Mouse (Mus musculus) MEL (cell line): ENCODE measurements around the gene Nelfa.

ENCODE experiments used
- POLR2A ChIP-seq, 2 experiments: IDR thresholded peaks; 2 replicates each; pipeline ENCODE4 v1.6.1; 2011 to 2012; ENCODE audit warnings: low read length in 2 of 2, mild to moderate bottlenecking in 2 of 2, control low read depth in 1 of 2, improper control_type of control experiment in 1 of 2, low read depth in 1 of 2, moderate library complexity in 1 of 2; ENCODE audit not compliant: control insufficient read depth in 1 of 2, insufficient read depth in 1 of 2, poor library complexity in 1 of 2
- POLR2AphosphoS2 ChIP-seq: IDR thresholded peaks from 2 replicates; pipeline ENCODE4 v1.6.1; 2011; ENCODE audit warnings: low read length, improper control_type of control experiment
- USF2 ChIP-seq, 2 experiments: IDR thresholded peaks; 2 replicates each; pipeline ENCODE4 v1.6.1; 2011 to 2012; ENCODE audit warnings: improper control_type of control experiment in 2 of 2, low read length in 2 of 2, borderline replicate concordance in 1 of 2, inconsistent platforms in 1 of 2, low read depth in 1 of 2, mild to moderate bottlenecking in 1 of 2; ENCODE audit not compliant: insufficient read depth in 1 of 2

DNA sequence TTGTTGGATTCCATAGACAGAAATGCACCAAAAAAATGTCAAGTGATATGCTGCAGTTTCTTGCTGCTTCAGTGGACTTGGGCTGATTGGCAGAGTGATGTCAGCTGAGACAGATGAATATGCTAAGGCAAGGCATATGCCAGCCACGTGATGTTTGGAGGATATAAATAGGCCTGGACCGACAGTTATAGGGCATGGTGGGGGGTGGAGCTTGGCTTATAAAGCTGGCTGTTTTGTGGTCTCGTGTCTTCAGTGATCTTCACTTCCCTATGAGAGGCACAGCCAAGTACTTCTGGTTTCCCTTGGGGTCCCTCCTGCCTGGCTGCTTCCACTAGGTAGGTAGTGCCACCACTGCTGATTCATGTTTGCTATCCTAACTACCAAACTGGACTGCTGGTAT is 2.2 kb upstream of the Nelfa start:
- TF ChIP-seq USF2 (IDR thresholded peaks at IDR 0.05; ENCODE audit: borderline replicate concordance in 1 of 2, insufficient read depth in 1 of 2, low read depth in 1 of 2, low read length in 2 of 2) (no peak), POLR2A (IDR thresholded peaks at IDR 0.05; ENCODE audit: control insufficient read depth in 1 of 2, insufficient read depth in 1 of 2, low read depth in 1 of 2, low read length in 2 of 2, poor library complexity in 1 of 2) (no peak), POLR2AphosphoS2 (no peak)
